Mouse (Mus musculus) G1E (cell line): ENCODE data around the gene Ntmt1.

Experiments
- CTCF ChIP-seq: IDR thresholded peaks from 2 replicates; pipeline ENCODE4 v1.5.1; 2012; ENCODE audit warnings: low read depth, low read length, inconsistent platforms, mixed read lengths
- GATA1 ChIP-seq: IDR thresholded peaks from 2 replicates; pipeline ENCODE4 v1.6.1; 2012; ENCODE audit warnings: borderline replicate concordance, low read length, inconsistent platforms, mixed read lengths
- POLR2AphosphoS5 ChIP-seq: IDR thresholded peaks from 2 replicates; pipeline ENCODE4 v1.6.1; 2012; ENCODE audit warnings: low read depth, low read length, inconsistent platforms; ENCODE audit not compliant: insufficient replicate concordance
- TAL1 ChIP-seq: conservative IDR thresholded peaks from 2 replicates; pipeline ENCODE4 v1.6.1; 2012; ENCODE audit warnings: low read depth, low read length, inconsistent platforms, mixed read lengths

- TF ChIP-seq CTCF, result no peak
- no peak for TF ChIP-seq POLR2AphosphoS5
- TF ChIP-seq TAL1, result no peak
- no peak for TF ChIP-seq GATA1
Observed at GRCm38 (mm10) chr2:30792061-30792460, 15.6 kb upstream of the Ntmt1 start.
